Mouse (Mus musculus): ENCODE data around the gene Hmgcll1. TPM values are rescaled to one million over a fixed set of nuclear protein-coding genes. Genes with fewer than 3 reads are reported as not detected.

The Hmgcll1 gene
- 12.3 and 14.5 TPM in 2 replicates for polyA plus RNA-seq (2014; fragmentation: Nextera tagmentation; extraction: Ambion mirVana)

DNA sequence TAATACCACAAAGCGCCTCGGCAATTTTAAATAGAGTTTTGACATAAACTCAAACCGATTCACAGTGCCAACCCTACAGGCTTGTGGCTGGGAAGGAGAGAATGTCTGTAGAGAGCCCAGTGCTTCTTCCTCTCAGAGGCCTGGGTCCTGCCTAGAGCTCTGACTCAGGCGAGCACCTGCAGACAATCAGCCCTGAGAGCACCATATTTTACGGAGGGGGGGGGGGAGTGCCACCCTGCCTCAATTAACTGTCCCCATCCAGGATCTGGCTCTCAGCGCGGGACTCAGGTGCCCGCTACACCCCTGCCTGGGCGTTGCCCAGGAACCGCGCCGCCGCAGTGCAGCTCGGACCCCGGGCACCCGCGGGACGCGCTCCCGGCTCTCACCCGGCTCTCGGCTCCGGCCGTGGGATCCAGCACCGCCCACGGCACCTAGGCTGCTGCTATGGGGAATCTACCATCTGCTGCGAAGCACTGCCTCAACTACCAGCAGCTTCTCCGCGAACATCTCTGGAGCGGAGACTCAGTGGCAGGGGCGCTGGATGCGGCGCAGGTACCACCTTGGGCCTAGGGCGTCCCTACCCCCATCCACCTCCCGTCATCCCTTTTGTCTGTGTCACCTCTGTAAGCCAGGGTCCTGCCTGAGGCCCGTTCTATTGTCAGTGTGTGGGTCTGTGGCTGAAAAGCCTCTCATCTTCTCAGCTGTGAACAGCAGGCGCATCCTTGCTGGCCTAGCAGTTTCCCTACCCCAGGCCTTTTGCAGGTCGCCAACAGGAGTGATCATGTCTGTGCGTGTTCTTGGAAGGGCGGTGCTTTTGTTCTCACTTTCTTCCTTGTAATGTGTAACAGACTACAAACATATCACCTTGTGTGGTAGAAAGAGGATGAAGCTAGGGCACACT is at the start of gene Hmgcll1:
Gene Hmgcll1, plus strand, starts transcription at position 225 of the 901 bp plus-strand sequence.
- Histone ChIP-seq H3K27me3 (ENCODE audit: control insufficient read depth, insufficient read depth, low read length) (no peaks in the 10 kb centered on the region), H3K4me3 (ENCODE audit: low read depth, low read length) (peak within 1 kb of the TSS; percentile 52), H3K9ac (ENCODE audit: low read length) (peak within 1 kb of the TSS; percentile 87), H3K36me3 (ENCODE audit: control insufficient read depth, insufficient read depth, low read length) (no peaks in the 10 kb centered on the region), H3K9me3 (ENCODE audit: control insufficient read depth, low read length) (no peaks in the 10 kb centered on the region), H3K27ac (ENCODE audit: low read depth, low read length) (peak within 1 kb of the TSS; percentile 75), H3K4me1 (ENCODE audit: control insufficient read depth, insufficient read depth, low read length) (no peaks in the 10 kb centered on the region; the same call in 1 of the 2 replicates), H3K4me2 (ENCODE audit: low read depth) (peak within 1 kb of the TSS; percentile 84)
- 6% methylated on average over 40 of the region's 40 CpGs for WGBS
- peak; percentile 91 for ATAC-seq (ENCODE audit: insufficient read depth, low FRiP score, low TSS enrichment)
- peak; percentile 74 for DNase-seq (ENCODE audit: low spot score)

DNA sequence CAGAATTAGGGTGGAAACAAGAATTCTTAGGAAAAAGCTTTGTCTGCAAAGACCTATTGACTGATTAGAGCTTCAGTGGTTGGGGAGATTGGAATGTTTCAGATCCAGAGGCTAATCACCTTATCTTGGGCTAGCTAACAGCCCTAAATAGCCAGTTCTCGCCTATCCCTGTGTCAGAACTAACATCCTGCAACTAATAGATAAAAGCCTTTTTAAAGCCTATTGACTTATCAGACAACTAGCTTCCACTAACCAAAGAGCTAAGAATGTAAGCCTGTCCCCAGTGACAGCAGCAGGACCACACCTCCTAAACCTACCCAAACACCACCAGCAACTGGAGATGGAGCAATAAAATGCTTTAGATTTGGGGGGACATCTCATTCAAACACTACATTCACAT is 34.6 kb upstream of the Hmgcll1 start:
- DNase-seq (ENCODE audit: low spot score), result no peak
- H3K4me1 ChIP-seq (ENCODE audit: control insufficient read depth, insufficient read depth, low read length), result no peaks in the 10 kb centered on the region
- no peak overlapping the region for H3K9ac ChIP-seq (ENCODE audit: low read length)
- no peaks in the 10 kb centered on the region for H3K9me3 ChIP-seq (ENCODE audit: control insufficient read depth, low read length)
- H3K36me3 ChIP-seq (ENCODE audit: control insufficient read depth, insufficient read depth, low read length), result no peaks in the 10 kb centered on the region
- 57% methylated on average over 1 of the region's 1 CpGs for WGBS
- H3K27ac ChIP-seq (ENCODE audit: low read depth, low read length), result no peak overlapping the region
- no peaks in the 10 kb centered on the region for H3K27me3 ChIP-seq (ENCODE audit: control insufficient read depth, insufficient read depth, low read length)
- no peak overlapping the region for H3K4me3 ChIP-seq (ENCODE audit: low read depth, low read length)
- H3K4me2 ChIP-seq (ENCODE audit: low read depth), result no peak overlapping the region
- ATAC-seq (ENCODE audit: insufficient read depth, low FRiP score, low TSS enrichment), result no peak

DNA sequence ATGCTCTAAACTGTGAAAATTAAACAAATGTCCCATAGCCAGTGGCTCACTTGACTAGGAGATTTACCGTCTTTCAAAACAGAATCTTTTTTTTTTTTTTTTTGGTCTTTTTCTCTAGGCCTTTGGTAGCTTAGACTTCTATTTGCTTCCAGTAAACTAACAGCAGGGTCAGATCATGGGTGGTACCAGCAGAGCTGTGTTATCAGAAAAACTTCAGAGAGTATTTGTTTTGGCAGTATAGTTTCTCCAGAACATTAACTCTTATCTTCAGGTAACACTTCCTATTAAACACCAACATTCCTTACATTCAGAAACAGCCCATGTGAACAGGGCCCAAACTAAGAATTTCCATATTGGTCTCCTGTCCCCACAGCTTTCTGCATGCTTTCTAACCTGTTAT is 33.5 kb upstream of the Hmgcll1 start:
- no peaks in the 10 kb centered on the region for H3K27me3 ChIP-seq (ENCODE audit: control insufficient read depth, insufficient read depth, low read length)
- H3K4me1 ChIP-seq (ENCODE audit: control insufficient read depth, insufficient read depth, low read length), result no peaks in the 10 kb centered on the region
- ATAC-seq (ENCODE audit: insufficient read depth, low FRiP score, low TSS enrichment) (no peak), DNase-seq (ENCODE audit: low spot score) (no peak)
- 94% methylated on average over 1 of the region's 1 CpGs for WGBS
- H3K27ac ChIP-seq (ENCODE audit: low read depth, low read length), result no peak overlapping the region
- H3K4me3 ChIP-seq (ENCODE audit: low read depth, low read length), result no peak overlapping the region
- no peaks in the 10 kb centered on the region for H3K9me3 ChIP-seq (ENCODE audit: control insufficient read depth, low read length)
- no peak overlapping the region for H3K4me2 ChIP-seq (ENCODE audit: low read depth)
- H3K9ac ChIP-seq (ENCODE audit: low read length), result no peak overlapping the region
- H3K36me3 ChIP-seq (ENCODE audit: control insufficient read depth, insufficient read depth, low read length), result no peaks in the 10 kb centered on the region

DNA sequence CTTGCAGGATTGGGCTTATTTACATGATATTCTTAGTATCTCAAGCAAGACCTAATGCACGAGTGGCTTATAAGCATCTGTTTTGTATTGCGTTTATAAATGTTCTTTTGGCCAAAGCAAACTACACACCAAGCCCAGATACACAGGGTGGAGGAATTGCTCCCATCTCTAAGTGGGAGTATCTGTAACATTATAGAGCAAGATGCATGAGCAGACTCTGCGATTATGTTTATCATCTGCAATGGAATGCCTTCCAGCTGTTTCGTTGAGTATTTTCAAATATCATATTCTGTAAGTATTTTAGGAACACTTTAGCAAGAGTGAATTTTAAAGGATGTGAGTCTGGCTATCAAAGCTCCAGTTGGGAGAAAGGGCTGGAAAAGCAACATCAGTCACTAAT is 25.2 kb upstream of the Hmgcll1 start:
- no peaks in the 10 kb centered on the region for H3K9me3 ChIP-seq (ENCODE audit: control insufficient read depth, low read length)
- WGBS, result 93% methylated on average over 4 of the region's 4 CpGs
- no peaks in the 10 kb centered on the region for H3K4me1 ChIP-seq (ENCODE audit: control insufficient read depth, insufficient read depth, low read length)
- no peaks in the 10 kb centered on the region for H3K36me3 ChIP-seq (ENCODE audit: control insufficient read depth, insufficient read depth, low read length)
- ATAC-seq (ENCODE audit: insufficient read depth, low FRiP score, low TSS enrichment) (no peak), DNase-seq (ENCODE audit: low spot score) (no peak)
- H3K4me2 ChIP-seq (ENCODE audit: low read depth), result no peak overlapping the region
- no peak overlapping the region for H3K27ac ChIP-seq (ENCODE audit: low read depth, low read length)
- H3K27me3 ChIP-seq (ENCODE audit: control insufficient read depth, insufficient read depth, low read length), result no peaks in the 10 kb centered on the region
- no peak overlapping the region for H3K9ac ChIP-seq (ENCODE audit: low read length)
- no peak overlapping the region for H3K4me3 ChIP-seq (ENCODE audit: low read depth, low read length)

DNA sequence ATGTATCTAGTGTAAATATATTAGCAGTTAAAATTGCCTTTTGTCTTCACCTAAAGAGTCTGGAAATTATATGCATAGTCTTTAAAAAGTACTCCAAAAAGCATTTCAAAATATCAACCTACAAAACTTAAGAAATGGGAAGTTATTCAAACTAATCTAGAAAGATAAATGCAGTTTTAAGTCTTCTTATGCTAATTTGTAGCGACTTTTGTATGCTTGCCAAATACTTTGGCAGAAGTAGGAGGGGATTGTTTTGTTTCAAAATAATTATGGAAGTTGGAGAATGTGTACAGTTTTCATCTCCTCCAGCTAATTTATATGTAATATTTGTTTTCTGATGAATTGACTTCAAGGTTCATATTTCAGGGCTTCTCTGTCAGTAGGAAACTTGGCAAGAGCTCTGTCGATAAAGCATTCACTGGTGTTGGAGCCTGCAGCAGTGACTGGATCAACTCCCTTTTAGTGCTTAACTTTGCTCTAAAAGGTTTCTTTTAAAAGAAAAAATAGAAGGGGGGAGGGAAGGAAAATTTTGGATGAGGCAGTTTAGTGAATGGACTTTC is 15.8 kb upstream of the Hmgcll1 start:
- no peaks in the 10 kb centered on the region for H3K9me3 ChIP-seq (ENCODE audit: control insufficient read depth, low read length)
- no peak for DNase-seq (ENCODE audit: low spot score)
- no peaks in the 10 kb centered on the region for H3K36me3 ChIP-seq (ENCODE audit: control insufficient read depth, insufficient read depth, low read length)
- no peak overlapping the region for H3K9ac ChIP-seq (ENCODE audit: low read length)
- 79% methylated on average over 2 of the region's 2 CpGs for WGBS
- no peak for ATAC-seq (ENCODE audit: insufficient read depth, low FRiP score, low TSS enrichment)
- H3K27me3 ChIP-seq (ENCODE audit: control insufficient read depth, insufficient read depth, low read length), result no peaks in the 10 kb centered on the region
- H3K4me2 ChIP-seq (ENCODE audit: low read depth), result no peak overlapping the region
- H3K27ac ChIP-seq (ENCODE audit: low read depth, low read length), result no peak overlapping the region
- no peaks in the 10 kb centered on the region for H3K4me1 ChIP-seq (ENCODE audit: control insufficient read depth, insufficient read depth, low read length)
- H3K4me3 ChIP-seq (ENCODE audit: low read depth, low read length), result no peak overlapping the region

DNA sequence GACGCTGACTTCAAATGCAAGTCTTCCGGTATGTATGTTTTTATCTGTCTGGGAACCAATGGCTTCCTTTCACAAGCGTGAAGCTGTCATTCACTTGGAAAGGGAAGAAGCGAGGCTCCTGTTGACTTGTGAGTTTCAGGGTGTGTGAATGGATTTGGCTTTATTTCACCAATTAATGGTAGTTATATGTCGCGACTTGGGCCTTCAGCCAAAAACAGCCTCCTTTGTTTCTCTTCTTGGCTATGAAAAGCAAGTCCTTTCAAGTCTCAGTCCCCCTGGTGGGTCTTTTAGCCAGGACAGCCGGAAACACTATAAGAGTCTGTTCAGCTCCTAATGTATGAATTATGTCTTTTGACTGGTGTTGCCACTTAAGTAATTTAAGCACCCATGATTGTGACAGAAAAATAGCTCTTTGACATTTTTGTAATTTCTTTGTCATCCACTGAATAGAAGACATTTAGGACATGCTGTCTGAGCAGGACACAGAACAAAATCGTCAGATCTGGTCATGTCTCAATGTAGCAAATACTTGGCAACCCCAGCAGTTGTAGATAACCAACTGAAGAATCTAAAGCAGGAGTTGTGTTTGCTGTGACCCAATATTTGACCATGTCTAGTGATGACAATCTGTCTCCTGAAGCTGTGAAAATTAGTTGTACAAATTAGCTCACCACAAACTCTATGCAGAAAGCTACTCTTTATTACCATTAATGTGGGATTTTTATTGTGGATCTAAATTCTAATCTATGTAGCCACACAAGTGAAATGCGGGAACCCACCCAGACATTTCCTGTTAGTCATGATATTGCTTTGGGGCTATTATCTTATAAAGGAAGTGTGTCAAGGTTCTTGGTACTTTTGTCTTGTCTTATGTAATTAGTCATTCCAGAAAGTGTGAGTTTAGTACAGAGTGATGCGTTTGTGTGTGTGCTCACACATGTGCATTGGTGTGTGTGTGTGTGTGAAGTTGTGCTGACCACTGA is 13.5 kb upstream of the Hmgcll1 start:
- Histone ChIP-seq H3K4me2 (ENCODE audit: low read depth) (no peak overlapping the region), H3K4me1 (ENCODE audit: control insufficient read depth, insufficient read depth, low read length) (no peaks in the 10 kb centered on the region), H3K9ac (ENCODE audit: low read length) (no peak overlapping the region), H3K36me3 (ENCODE audit: control insufficient read depth, insufficient read depth, low read length) (no peaks in the 10 kb centered on the region), H3K9me3 (ENCODE audit: control insufficient read depth, low read length) (no peaks in the 10 kb centered on the region), H3K27me3 (ENCODE audit: control insufficient read depth, insufficient read depth, low read length) (no peaks in the 10 kb centered on the region), H3K27ac (ENCODE audit: low read depth, low read length) (no peak overlapping the region), H3K4me3 (ENCODE audit: low read depth, low read length) (no peak overlapping the region)
- DNase-seq (ENCODE audit: low spot score), result no peak
- ATAC-seq (ENCODE audit: insufficient read depth, low FRiP score, low TSS enrichment), result no peak
- WGBS, result 47% methylated on average over 10 of the region's 10 CpGs

DNA sequence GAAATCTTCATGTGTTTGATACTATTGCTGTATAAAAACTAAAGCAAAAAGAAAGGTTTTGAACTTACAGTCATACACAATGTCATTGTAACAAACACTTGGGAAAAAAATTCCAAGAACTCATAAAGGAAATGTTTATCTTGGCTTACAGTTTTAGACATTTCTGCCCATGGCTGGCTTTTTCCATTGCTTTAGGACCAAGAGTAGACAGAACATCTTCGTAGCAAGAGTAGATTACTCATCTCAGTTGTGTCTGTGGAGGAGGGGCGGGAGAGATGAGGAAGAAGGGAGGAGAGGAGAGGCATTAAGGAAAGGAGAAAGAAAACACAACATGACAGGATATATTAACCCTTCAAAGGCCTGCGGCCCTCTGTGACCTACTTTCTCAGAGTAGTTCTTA is 11.6 kb upstream of the Hmgcll1 start:
- no peak for DNase-seq (ENCODE audit: low spot score)
- H3K36me3 ChIP-seq (ENCODE audit: control insufficient read depth, insufficient read depth, low read length), result no peaks in the 10 kb centered on the region
- H3K27me3 ChIP-seq (ENCODE audit: control insufficient read depth, insufficient read depth, low read length), result no peaks in the 10 kb centered on the region
- no peak overlapping the region for H3K27ac ChIP-seq (ENCODE audit: low read depth, low read length)
- no peak overlapping the region for H3K9ac ChIP-seq (ENCODE audit: low read length)
- no peaks in the 10 kb centered on the region for H3K9me3 ChIP-seq (ENCODE audit: control insufficient read depth, low read length)
- no peak overlapping the region for H3K4me2 ChIP-seq (ENCODE audit: low read depth)
- H3K4me3 ChIP-seq (ENCODE audit: low read depth, low read length), result no peak overlapping the region
- no peaks in the 10 kb centered on the region for H3K4me1 ChIP-seq (ENCODE audit: control insufficient read depth, insufficient read depth, low read length)
- WGBS, result 65% methylated on average over 3 of the region's 3 CpGs
- no peak for ATAC-seq (ENCODE audit: insufficient read depth, low FRiP score, low TSS enrichment)

DNA sequence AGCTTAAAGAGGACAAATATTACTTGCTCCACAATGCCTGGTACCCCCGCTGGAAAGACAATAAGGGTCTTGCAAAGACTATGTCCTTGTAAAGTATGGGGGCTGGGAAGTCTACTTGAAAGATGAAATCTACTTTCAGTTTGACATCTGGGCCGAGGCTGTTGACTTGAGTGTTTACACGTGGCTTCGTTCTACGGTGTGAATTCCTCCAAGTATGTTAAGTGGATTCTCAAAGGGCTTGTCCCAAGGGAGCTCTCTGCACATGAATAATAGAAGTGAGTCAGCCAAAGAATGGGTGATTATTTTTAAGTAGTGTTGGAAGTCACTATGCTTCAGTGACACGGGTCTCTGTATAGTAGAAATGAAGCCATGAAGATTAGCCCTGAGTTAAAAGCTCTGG is 11.0 kb upstream of the Hmgcll1 start:
- Histone ChIP-seq H3K9ac (ENCODE audit: low read length) (no peak overlapping the region), H3K4me1 (ENCODE audit: control insufficient read depth, insufficient read depth, low read length) (no peaks in the 10 kb centered on the region), H3K36me3 (ENCODE audit: control insufficient read depth, insufficient read depth, low read length) (no peaks in the 10 kb centered on the region), H3K27me3 (ENCODE audit: control insufficient read depth, insufficient read depth, low read length) (no peaks in the 10 kb centered on the region), H3K9me3 (ENCODE audit: control insufficient read depth, low read length) (no peaks in the 10 kb centered on the region), H3K4me3 (ENCODE audit: low read depth, low read length) (no peak overlapping the region), H3K4me2 (ENCODE audit: low read depth) (no peak overlapping the region), H3K27ac (ENCODE audit: low read depth, low read length) (no peak overlapping the region)
- DNase-seq (ENCODE audit: low spot score), result no peak
- ATAC-seq (ENCODE audit: insufficient read depth, low FRiP score, low TSS enrichment), result no peak
- WGBS, result 72% methylated on average over 6 of the region's 6 CpGs

Measured in neural tube, embryonic 11.5 days (tissue).